Mouse (Mus musculus) kidney, adult 2 months (tissue): ENCODE results near the gene Klf11. TPM values are rescaled to one million over a fixed set of nuclear protein-coding genes. Genes with fewer than 3 reads are reported as not detected.
A peak's percentile ranks its signal among the peaks of the same experiment; 100 is the strongest.
"Not testable (repeated sequence)": the region's sequence is repeated elsewhere in the genome, so short reads cannot be mapped to it uniquely, and the experiment has no call there.

Experiments used
- DNase-seq: peaks from one replicate; pipeline ENCODE4 v3.0.0; 2021
- H3K27ac ChIP-seq: fragments of 200-500 bp; 2 replicates; pipeline ENCODE4 v1.5.1; 2012; ENCODE audit warnings: low read depth, low read length, control low read depth, inconsistent platforms; ENCODE audit not compliant: insufficient read depth
- H3K27me3 ChIP-seq: fragments of 200-500 bp; replicated peaks from 2 replicates; pipeline ENCODE4 v1.6.1; 2012; ENCODE audit warnings: mild to moderate bottlenecking, moderate library complexity, low read length, inconsistent platforms; ENCODE audit not compliant: control insufficient read depth, insufficient read depth
- H3K36me3 ChIP-seq: fragments of 200-500 bp; 2 replicates; pipeline ENCODE4 v1.6.1; 2012; ENCODE audit warnings: mild to moderate bottlenecking, moderate library complexity, low read length, inconsistent platforms; ENCODE audit not compliant: control insufficient read depth, insufficient read depth
- H3K4me1 ChIP-seq: fragments of 200-500 bp; 2 replicates; pipeline ENCODE4 v1.6.1; 2011; ENCODE audit warnings: low read length; ENCODE audit not compliant: control insufficient read depth, insufficient read depth
- H3K4me3 ChIP-seq: fragments of 200-500 bp; 2 replicates; pipeline ENCODE4 v1.5.1; 2011; ENCODE audit warnings: mild to moderate bottlenecking, low read depth, low read length, control low read depth; ENCODE audit not compliant: insufficient read depth
- CTCF ChIP-seq: fragments of 200-500 bp; conservative IDR thresholded peaks from 2 replicates; pipeline ENCODE4 v1.5.1; 2011; ENCODE audit warnings: low read depth, mild to moderate bottlenecking, control low read depth, low read length, moderate library complexity, mixed read lengths; ENCODE audit not compliant: insufficient read depth, insufficient read length
- POLR2A ChIP-seq: fragments of 200-500 bp; IDR thresholded peaks from one replicate; pipeline ENCODE4 v1.6.1; 2011; ENCODE audit warnings: low read depth, low read length, control low read depth
- WGBS: fragments of 180-500 bp; shearing (Covaris S2); methylation state at CpG from one replicate; pipeline ENCODE4 v1.1.7; 2018; 5-methylcytosine and 5-hydroxymethylcytosine counted together
- polyA plus RNA-seq: library from polyadenylated mRNA; depleted of rRNA; stranded (reverse); fragments of >200 nt; gene quantifications from 2 replicates; pipeline ENCODE4 v1.2.3, GENCODE M21; 2012

Gene Klf11
- polyA plus RNA-seq, 1 experiment = 8.5 TPM

GRCm38 (mm10) chr12:24690351-24690750 lies 39.3 kb downstream of the Klf11 start:
- TF ChIP-seq CTCF (no peak), POLR2A (no peak)
- peak; percentile 83 for DNase-seq
- Histone ChIP-seq H3K36me3 (no peaks in the 10 kb centered on the region), H3K27ac (peak overlapping the region; percentile 25), H3K27me3 (no peaks in the 10 kb centered on the region), H3K4me3 (no peak overlapping the region), H3K4me1 (peaks cover 27% of the 10 kb centered on the region)
- 31% methylated on average over 3 of the region's 3 CpGs for WGBS

GRCm38 (mm10) chr12:24696500-24697483 lies 45.7 kb downstream of the Klf11 start:
- 24% methylated on average over 16 of the region's 16 CpGs for WGBS
- DNase-seq = peak; percentile 90
- Histone ChIP-seq H3K4me3 (no peak overlapping the region), H3K27ac (no peak overlapping the region), H3K4me1 (no peaks in the 10 kb centered on the region), H3K27me3 (no peaks in the 10 kb centered on the region), H3K36me3 (no peaks in the 10 kb centered on the region)
- TF ChIP-seq CTCF = peak; percentile 98
- no peak for TF ChIP-seq POLR2A

GRCm38 (mm10) chr12:24697484-24698204 lies 46.6 kb downstream of the Klf11 start:
- H3K27ac ChIP-seq = no peak overlapping the region
- WGBS = 57% methylated on average over 8 of the region's 8 CpGs
- TF ChIP-seq POLR2A (no peak), CTCF (peak; percentile 42; the same call in 1 of the 2 replicates)

GRCm38 (mm10) chr12:24698514-24698913 lies 47.4 kb downstream of the Klf11 start:
- Histone ChIP-seq H3K27me3 (no peaks in the 10 kb centered on the region), H3K27ac (no peak overlapping the region), H3K36me3 (no peaks in the 10 kb centered on the region), H3K4me3 (no peak overlapping the region), H3K4me1 (no peaks in the 10 kb centered on the region)
- TF ChIP-seq CTCF = no peak
- no peak for TF ChIP-seq POLR2A
- WGBS = 83% methylated on average over 3 of the region's 3 CpGs
- no peak for DNase-seq

More at GRCm38 (mm10) chr12:24697484-24698204, 46.6 kb downstream of the Klf11 start:
- DNase-seq = no peak
- Histone ChIP-seq H3K27me3 (no peaks in the 10 kb centered on the region), H3K4me3 (no peak overlapping the region), H3K4me1 (no peaks in the 10 kb centered on the region), H3K36me3 (no peaks in the 10 kb centered on the region)

- H3K27me3 ChIP-seq = no peaks in the 10 kb centered on the region
- no peaks in the 10 kb centered on the region for H3K4me1 ChIP-seq
- WGBS = 73% methylated on average over 10 of the region's 10 CpGs
- H3K4me3 ChIP-seq = no peak overlapping the region
- no peaks in the 10 kb centered on the region for H3K36me3 ChIP-seq
- TF ChIP-seq POLR2A (no peak), CTCF (no peak)
- DNase-seq = no peak
- H3K27ac ChIP-seq = no peak overlapping the region
Observed at GRCm38 (mm10) chr12:24699578-24699977, 48.5 kb downstream of the Klf11 start.

- H3K27ac ChIP-seq = not testable (repeated sequence)
- WGBS = 88% methylated on average over 9 of the region's 9 CpGs
Observed at GRCm38 (mm10) chr12:24701621-24702020, 50.5 kb downstream of the Klf11 start.

GRCm38 (mm10) chr12:24703013-24703412 lies 51.9 kb downstream of the Klf11 start:
- WGBS = 83% methylated on average over 3 of the region's 3 CpGs
- no peak for DNase-seq
- no peak for TF ChIP-seq POLR2A
- no peak for TF ChIP-seq CTCF

More at GRCm38 (mm10) chr12:24701621-24702020, 50.5 kb downstream of the Klf11 start:
- H3K4me3 ChIP-seq, DNase-seq, H3K27me3 ChIP-seq, H3K36me3 ChIP-seq, H3K4me1 ChIP-seq: not testable (repeated sequence)

More at GRCm38 (mm10) chr12:24703013-24703412, 51.9 kb downstream of the Klf11 start:
- Histone ChIP-seq H3K27me3 (no peaks in the 10 kb centered on the region), H3K4me1 (peaks cover 4% of the 10 kb centered on the region; the same call in 1 of the 2 replicates), H3K4me3 (no peak overlapping the region), H3K27ac (no peak overlapping the region), H3K36me3 (no peaks in the 10 kb centered on the region)
